Mouse (Mus musculus): ENCODE measurements around the gene Rps6ka5. TPM values are rescaled to one million over a fixed set of nuclear protein-coding genes. Genes with fewer than 3 reads are reported as not detected.

Gene Rps6ka5
- polyA plus RNA-seq (2015; fragmentation: Nextera tagmentation; extraction: Ambion mirVana) = 3.9 and 4.6 TPM in 2 replicates

DNA sequence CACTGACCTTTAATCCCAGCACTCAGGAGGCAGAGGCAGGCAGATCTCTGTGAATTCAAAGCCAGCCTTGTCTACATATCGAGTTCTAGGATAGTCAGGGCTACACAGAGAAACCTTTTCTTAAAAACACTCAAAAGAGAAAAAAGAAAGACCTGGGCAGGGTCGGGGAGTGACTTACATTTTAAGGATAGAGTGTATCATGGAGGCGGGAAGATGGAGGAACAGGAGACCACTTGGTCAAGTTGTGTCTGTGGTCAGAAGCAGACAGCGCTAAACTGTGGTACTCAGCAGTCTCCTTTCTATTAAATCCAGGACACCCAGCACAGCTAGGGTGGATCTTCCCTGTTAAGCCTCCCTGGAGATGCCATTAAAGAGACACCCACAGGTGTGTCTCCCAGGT is at the start of gene Rps6ka5:
Rps6ka5 (minus strand) TSS at position 333 of the 400 bp plus-strand sequence.
- H3K4me2 ChIP-seq = peak within 1 kb of the TSS; percentile 93
- WGBS = 85% methylated on average over 4 of the region's 4 CpGs
- no peaks in the 10 kb centered on the region; the same call in 1 of the 2 replicates for H3K27me3 ChIP-seq (replicated peaks)

DNA sequence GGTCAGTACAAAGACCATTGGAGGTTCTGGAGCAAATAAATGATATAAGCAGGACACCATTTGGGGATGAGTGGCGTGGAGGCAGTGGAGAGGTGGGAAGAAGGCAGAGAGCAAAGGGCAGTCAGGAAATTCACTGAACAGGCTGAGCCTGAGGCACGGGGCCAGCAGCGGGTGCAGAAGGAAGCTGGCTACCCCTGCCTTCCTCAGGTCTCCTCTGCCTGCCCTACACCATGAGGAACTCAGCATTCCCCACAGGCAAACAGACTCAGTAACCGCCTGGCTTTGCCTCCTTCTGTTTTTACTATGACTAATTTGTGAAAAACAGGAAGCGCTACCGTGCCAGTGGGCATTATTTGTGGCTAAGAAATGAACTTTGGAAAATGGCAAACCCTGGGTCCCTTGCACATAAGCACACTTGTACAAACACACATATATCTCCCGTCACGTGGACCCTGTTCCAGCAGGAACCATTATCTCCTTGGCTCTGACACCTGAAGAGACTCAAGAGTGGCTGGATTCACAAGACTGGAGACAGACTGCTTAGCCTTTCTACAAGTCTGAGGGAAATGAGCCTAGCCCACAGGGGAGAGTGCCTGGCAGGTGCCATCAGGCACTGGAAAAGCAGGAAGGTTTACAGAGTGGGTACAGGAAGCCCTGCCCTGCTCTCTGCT is 49.3 kb upstream of the Rps6ka5 start:
- Histone ChIP-seq H3K9ac (no peak overlapping the region), H3K36me3 (no peaks in the 10 kb centered on the region), H3K4me2 (no peak overlapping the region), H3K27ac (replicated peaks) (no peak overlapping the region), H3K4me3 (no peak overlapping the region), H3K4me1 (peaks cover 24% of the 10 kb centered on the region), H3K27me3 (replicated peaks) (no peaks in the 10 kb centered on the region), H3K9me3 (no peaks in the 10 kb centered on the region)
- 60% methylated on average over 8 of the region's 8 CpGs for WGBS
- no peak for ATAC-seq (ENCODE audit: extremely low read depth, insufficient number of reproducible peaks, low FRiP score, low TSS enrichment)

More for the DNA sequence above, at the start of gene Rps6ka5:
- peaks cover 19% of the 10 kb centered on the region for H3K4me1 ChIP-seq
- H3K9me3 ChIP-seq = no peaks in the 10 kb centered on the region
- no peaks in the 10 kb centered on the region for H3K36me3 ChIP-seq
- H3K9ac ChIP-seq = no peak within 1 kb of the TSS
- no peak within 1 kb of the TSS for H3K27ac ChIP-seq (replicated peaks)
- peak within 1 kb of the TSS; percentile 67; the same call in 1 of the 2 replicates for H3K4me3 ChIP-seq
- ATAC-seq (ENCODE audit: extremely low read depth, insufficient number of reproducible peaks, low FRiP score, low TSS enrichment) = no peak

DNA sequence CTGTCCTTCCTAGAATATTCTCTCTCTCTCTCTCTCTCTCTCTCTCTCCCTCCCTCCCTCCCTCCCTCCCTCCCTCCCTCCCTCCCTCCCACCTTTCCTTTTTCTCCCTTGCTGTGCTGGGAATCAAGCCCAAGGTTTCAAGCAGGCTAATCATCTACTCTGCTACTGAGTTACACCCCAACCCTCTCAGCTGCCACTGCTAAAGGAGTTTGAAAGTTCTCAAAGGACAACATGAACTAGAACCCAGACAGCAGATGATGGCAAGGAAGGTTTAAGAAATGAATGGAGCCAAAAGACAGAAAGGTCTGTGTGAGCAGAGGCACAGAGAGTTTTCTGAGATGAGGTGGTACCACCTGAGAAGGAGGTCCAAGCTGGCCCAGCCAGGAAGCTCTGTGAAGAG is 48.5 kb upstream of the Rps6ka5 start:
- H3K36me3 ChIP-seq = no peaks in the 10 kb centered on the region
- no peak for ATAC-seq (ENCODE audit: extremely low read depth, insufficient number of reproducible peaks, low FRiP score, low TSS enrichment)
- no peak overlapping the region for H3K9ac ChIP-seq
- peaks cover 24% of the 10 kb centered on the region for H3K4me1 ChIP-seq
- no peaks in the 10 kb centered on the region for H3K27me3 ChIP-seq (replicated peaks)
- no peak overlapping the region for H3K4me2 ChIP-seq
- H3K27ac ChIP-seq (replicated peaks) = no peak overlapping the region
- no peaks in the 10 kb centered on the region for H3K9me3 ChIP-seq
- H3K4me3 ChIP-seq = no peak overlapping the region

DNA sequence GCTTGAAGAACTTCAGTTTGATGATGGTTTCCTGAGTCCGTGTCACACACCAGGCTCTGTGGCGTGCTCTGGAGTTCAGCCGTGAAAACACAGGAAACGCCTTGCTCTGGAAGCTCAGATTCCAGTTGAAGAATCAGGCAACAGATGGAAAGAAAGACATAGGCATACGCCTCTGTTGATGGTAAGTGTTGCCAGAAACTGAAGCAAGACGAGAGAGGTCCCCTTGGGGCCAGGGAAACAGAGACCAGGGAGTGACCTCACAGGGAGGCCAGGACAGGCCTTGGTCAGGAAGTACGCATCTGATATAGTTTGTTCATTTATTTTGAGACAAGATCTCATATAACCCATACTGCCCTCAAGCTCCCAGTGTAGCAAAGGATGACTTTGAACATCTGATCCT is 48.0 kb upstream of the Rps6ka5 start:
- 64% methylated on average over 7 of the region's 7 CpGs for whole genome bisulfite sequencing
- H3K27me3 ChIP-seq (replicated peaks) = no peaks in the 10 kb centered on the region
- no peak overlapping the region for H3K9ac ChIP-seq
- ATAC-seq (ENCODE audit: extremely low read depth, insufficient number of reproducible peaks, low FRiP score, low TSS enrichment) = no peak
- no peaks in the 10 kb centered on the region for H3K36me3 ChIP-seq
- H3K4me3 ChIP-seq = no peak overlapping the region
- peaks cover 19% of the 10 kb centered on the region for H3K4me1 ChIP-seq
- H3K27ac ChIP-seq (replicated peaks) = no peak overlapping the region
- no peak overlapping the region for H3K4me2 ChIP-seq
- H3K9me3 ChIP-seq = no peaks in the 10 kb centered on the region

DNA sequence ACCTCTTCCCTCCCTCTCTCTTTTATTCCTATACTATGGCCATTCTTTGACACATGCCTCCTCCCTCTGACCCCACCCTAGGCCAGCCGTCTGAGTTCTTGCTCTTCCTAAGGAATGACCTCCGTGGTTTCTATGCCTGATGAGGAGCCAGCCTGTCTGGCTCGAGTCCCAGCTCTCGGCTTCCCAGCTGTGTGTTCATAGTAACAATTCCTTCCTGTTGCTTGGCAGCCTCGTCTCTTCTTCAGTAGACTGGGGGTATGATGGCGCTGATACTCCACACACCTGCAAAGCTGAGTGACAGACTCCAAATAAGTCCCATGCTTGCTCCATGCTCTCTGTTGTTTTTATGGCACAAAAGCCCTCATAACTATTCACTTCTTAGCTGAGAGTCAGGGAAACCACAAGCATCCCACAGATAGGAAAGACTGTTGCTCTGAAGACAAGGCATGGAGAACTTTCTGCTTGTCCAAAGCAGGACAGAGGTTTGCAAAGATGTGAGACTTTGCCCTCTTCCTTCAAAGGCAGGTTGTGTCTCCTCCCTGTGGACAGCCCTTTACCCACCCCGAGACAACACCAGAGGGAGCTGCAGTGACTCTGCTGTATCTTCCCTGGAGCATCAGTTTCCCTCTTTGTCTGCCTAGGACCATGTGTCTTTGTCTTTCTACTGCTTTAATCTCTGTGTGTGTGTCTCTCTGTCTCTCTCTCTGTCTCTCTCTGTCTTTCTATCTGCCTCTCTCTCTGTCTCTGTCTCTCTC is 45.6 kb upstream of the Rps6ka5 start:
- Histone ChIP-seq H3K9ac (no peak overlapping the region), H3K27me3 (replicated peaks) (no peaks in the 10 kb centered on the region), H3K36me3 (no peaks in the 10 kb centered on the region), H3K4me3 (no peak overlapping the region), H3K4me2 (no peak overlapping the region), H3K27ac (replicated peaks) (no peak overlapping the region), H3K4me1 (peaks cover 6% of the 10 kb centered on the region; the same call in 1 of the 2 replicates), H3K9me3 (no peaks in the 10 kb centered on the region)
- 23% methylated on average over 7 of the region's 7 CpGs for WGBS
- no peak for ATAC-seq (ENCODE audit: extremely low read depth, insufficient number of reproducible peaks, low FRiP score, low TSS enrichment)

DNA sequence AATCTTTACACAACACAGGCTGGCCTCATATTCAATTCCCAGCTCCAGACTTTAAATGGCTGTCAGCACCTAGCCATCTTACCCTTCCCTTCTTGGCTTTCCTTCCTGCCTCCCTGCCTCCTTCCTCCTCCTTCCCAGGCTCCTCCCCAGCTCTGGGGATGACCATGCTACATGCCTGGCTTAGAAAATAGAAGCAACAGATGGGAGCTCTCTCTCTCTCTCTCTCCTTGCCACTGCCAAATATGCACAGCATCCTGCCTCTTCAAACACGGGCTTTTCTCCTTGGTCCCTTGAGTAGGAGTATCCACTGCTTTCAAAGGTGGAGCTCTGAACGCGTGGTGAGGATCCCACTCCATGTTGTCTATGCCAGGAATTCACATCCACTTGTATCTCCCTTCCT is 44.0 kb upstream of the Rps6ka5 start:
- Histone ChIP-seq H3K27me3 (replicated peaks) (no peaks in the 10 kb centered on the region), H3K4me1 (peaks cover 6% of the 10 kb centered on the region; the same call in 1 of the 2 replicates), H3K4me3 (no peak overlapping the region), H3K9me3 (no peaks in the 10 kb centered on the region), H3K36me3 (no peaks in the 10 kb centered on the region), H3K4me2 (no peak overlapping the region), H3K27ac (replicated peaks) (no peak overlapping the region), H3K9ac (no peak overlapping the region)
- WGBS = 69% methylated on average over 3 of the region's 3 CpGs
- no peak for ATAC-seq (ENCODE audit: extremely low read depth, insufficient number of reproducible peaks, low FRiP score, low TSS enrichment)

DNA sequence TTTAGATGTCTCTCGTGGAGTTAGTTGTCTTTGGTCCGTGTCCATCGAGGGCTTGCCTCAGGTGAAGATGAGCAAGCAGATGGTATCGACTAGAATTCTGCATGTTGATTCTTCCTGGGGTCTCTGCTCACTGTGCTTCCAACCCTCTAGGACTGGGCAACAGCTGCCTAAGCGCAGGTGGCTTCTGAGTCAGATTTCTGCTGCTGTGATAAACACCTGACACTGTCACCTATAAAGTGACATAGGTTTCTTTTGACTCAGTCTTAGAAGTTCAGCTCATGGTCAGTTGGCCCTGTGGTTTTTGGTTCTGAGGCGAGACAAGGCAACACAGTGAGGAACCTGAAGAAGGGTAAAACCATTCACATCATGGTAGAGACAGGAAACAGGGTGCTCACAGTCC is 43.1 kb upstream of the Rps6ka5 start:
- H3K4me1 ChIP-seq = peaks cover 6% of the 10 kb centered on the region; the same call in 1 of the 2 replicates
- no peak for ATAC-seq (ENCODE audit: extremely low read depth, insufficient number of reproducible peaks, low FRiP score, low TSS enrichment)
- H3K4me3 ChIP-seq = no peak overlapping the region
- H3K4me2 ChIP-seq = no peak overlapping the region
- H3K9me3 ChIP-seq = no peaks in the 10 kb centered on the region
- no peak overlapping the region for H3K9ac ChIP-seq
- no peak overlapping the region for H3K27ac ChIP-seq (replicated peaks)
- 78% methylated on average over 6 of the region's 6 CpGs for WGBS
- no peaks in the 10 kb centered on the region for H3K27me3 ChIP-seq (replicated peaks)
- H3K36me3 ChIP-seq = no peaks in the 10 kb centered on the region

DNA sequence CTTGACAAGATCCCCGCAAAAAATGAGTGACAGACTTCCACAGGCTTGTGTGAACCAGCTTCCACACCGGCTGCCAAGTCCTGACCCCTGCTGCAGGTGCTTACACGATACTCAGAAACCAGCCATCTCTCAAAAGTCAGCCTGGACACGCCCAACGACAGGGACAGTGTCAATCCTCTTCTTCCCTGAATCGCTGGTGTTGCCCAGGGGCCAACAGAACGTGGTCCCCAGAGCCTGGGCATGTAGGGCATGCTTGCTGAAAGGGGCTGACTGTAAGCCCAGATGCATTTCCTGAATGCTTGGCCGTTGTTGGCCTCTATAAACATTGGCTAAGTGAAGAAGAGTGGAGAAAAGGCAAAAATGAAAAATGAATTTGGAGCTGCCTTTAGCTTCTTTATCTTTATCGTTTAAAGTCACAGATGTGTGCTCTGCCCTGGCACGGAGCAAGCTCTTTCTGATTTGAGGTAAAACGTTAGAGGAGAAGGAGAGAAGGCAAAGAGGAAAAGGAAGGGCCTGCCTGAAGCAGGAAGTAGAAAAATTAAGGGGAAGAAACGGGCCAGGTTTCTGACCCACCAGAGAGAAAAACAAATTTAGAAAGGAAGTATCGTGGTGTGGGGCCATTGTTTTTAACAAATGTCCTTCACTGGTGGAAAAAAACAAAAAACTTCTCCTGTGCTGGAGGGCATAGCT is 37.7 kb upstream of the Rps6ka5 start:
- no peak for ATAC-seq (ENCODE audit: extremely low read depth, insufficient number of reproducible peaks, low FRiP score, low TSS enrichment)
- Histone ChIP-seq H3K27me3 (replicated peaks) (no peaks in the 10 kb centered on the region), H3K27ac (replicated peaks) (no peak overlapping the region), H3K9me3 (no peaks in the 10 kb centered on the region), H3K9ac (no peak overlapping the region), H3K36me3 (no peaks in the 10 kb centered on the region), H3K4me3 (no peak overlapping the region), H3K4me2 (no peak overlapping the region), H3K4me1 (no peaks in the 10 kb centered on the region)
- 53% methylated on average over 13 of the region's 13 CpGs for WGBS

DNA sequence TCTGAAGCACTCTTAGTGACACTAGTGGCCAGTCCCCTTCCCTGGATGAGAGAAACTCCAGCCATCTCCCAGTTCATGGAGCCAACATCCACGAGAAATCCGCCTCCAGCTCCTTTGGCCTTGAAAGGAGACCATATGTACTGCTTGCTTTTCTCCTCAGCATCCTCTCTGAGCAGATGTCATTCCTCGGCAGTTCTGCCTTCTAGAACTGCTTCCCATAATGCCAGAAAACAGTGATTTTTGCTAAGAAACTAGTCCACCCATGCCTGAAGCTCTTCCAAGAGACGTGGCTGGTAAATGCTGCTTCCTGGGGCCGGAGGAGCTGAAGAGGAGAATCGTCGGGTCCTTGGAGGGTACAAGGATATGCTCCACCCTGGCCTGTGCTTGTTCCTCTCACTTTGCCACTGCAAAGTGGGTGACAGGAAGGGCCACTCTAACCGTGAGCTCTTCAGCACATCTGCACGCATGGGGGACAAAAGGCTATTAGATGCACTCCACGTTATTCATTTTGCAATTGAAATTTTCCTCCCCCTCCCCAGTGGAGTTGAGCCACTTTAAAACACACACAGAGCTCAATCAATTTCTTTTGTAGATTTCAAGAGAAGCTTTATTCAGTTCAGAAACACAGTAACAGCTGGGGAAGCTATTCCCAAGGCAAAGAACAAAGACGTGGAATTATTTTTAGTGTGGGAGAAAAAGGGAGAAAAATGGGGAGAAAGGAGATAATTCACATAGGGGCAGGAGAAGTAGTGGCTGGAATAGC is 36.1 kb upstream of the Rps6ka5 start:
- H3K9ac ChIP-seq = no peak overlapping the region
- no peak for ATAC-seq (ENCODE audit: extremely low read depth, insufficient number of reproducible peaks, low FRiP score, low TSS enrichment)
- WGBS = 60% methylated on average over 11 of the region's 11 CpGs
- no peak overlapping the region for H3K4me2 ChIP-seq
- H3K4me3 ChIP-seq = no peak overlapping the region
- H3K9me3 ChIP-seq = no peaks in the 10 kb centered on the region
- H3K4me1 ChIP-seq = no peaks in the 10 kb centered on the region
- H3K27ac ChIP-seq (replicated peaks) = no peak overlapping the region
- no peaks in the 10 kb centered on the region for H3K36me3 ChIP-seq
- H3K27me3 ChIP-seq (replicated peaks) = no peaks in the 10 kb centered on the region

DNA sequence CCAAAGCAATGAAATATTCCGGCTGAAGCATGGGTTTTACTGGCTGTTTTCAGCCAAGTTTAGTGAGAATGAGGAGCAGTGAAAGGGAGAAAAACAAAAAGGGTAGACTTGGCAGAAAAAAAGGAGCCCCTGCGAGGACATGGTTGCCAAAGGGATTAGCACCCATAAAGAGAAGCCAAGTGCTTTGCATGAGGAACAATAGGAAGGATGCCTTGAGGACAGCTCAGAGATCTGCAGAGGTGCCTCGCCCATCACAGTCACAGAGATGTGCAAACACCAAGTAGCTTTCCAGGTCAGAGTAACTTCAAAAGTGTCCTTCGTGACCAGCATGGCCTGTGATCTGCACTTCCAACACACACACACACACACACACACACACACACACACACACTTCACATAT is 30.6 kb upstream of the Rps6ka5 start:
- Histone ChIP-seq H3K27ac (replicated peaks) (no peak overlapping the region), H3K27me3 (replicated peaks) (no peaks in the 10 kb centered on the region), H3K4me2 (no peak overlapping the region), H3K36me3 (no peaks in the 10 kb centered on the region), H3K4me1 (no peaks in the 10 kb centered on the region), H3K9me3 (no peaks in the 10 kb centered on the region), H3K9ac (no peak overlapping the region), H3K4me3 (no peak overlapping the region)
- WGBS = 59% methylated on average over 4 of the region's 4 CpGs
- ATAC-seq (ENCODE audit: extremely low read depth, insufficient number of reproducible peaks, low FRiP score, low TSS enrichment) = no peak

DNA sequence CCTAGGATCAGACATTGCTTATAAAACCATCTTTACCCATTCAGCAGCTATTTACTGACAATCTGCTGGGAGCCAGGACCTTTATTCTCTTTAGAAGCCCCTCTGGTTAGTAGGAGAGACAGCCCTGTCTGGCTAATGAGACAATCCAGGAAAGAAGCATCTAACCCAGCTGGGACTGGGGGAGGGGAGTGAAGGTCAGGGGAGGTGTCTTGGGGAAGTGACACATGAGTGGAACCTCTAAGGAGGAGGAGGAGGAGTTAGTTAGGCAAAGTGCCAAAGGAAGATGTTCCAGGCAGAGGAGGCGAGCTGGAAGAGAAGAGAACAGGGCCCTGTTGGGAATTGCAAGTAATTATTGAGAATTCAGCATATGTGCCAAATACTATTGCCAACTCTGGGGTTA is 26.9 kb upstream of the Rps6ka5 start:
- Histone ChIP-seq H3K27ac (replicated peaks) (no peak overlapping the region), H3K9ac (no peak overlapping the region), H3K36me3 (no peaks in the 10 kb centered on the region), H3K4me3 (no peak overlapping the region), H3K4me1 (no peaks in the 10 kb centered on the region), H3K27me3 (replicated peaks) (no peaks in the 10 kb centered on the region), H3K4me2 (no peak overlapping the region), H3K9me3 (no peaks in the 10 kb centered on the region)
- WGBS = 40% methylated on average over 1 of the region's 1 CpGs
- ATAC-seq (ENCODE audit: extremely low read depth, insufficient number of reproducible peaks, low FRiP score, low TSS enrichment) = no peak

Data from heart, embryonic 13.5 days (tissue).